Comparison of ENCODE assay signal across 9 mouse cellular contexts in genomic region chr4:70579654-70580053, GRCm38 (mm10). TPM values are rescaled to one million over a fixed set of nuclear protein-coding genes. Genes with fewer than 3 reads are reported as not detected.
DNase-seq lines count a peak whose midpoint lies in the region; ATAC-seq and TF ChIP-seq lines count a peak whose summit lies in the region.
"Had no signal": no experiment of that assay in that cellular context is flagged by ENCODE, and none has a peak within 500 bp of the region (broad histone marks: within the 10 kb centered on the region; RNA-seq: fewer than 3 reads in every experiment).

No protein-coding gene starts in this region.

- H3K36me3 ChIP-seq in liver, postnatal 0 days (replicated peaks; ENCODE audit: insufficient read depth, low read length) = no peaks in the 10 kb centered on the region
- H3K36me3 ChIP-seq: embryonic facial prominence, embryonic 12.5 days had no signal

- no peak overlapping the region for H3K9ac ChIP-seq in liver, postnatal 0 days (replicated peaks)
- H3K9ac ChIP-seq: embryonic facial prominence, embryonic 12.5 days had no signal

- peak; percentile 74 for TF ChIP-seq CTCF in liver, postnatal 0 days (IDR thresholded peaks at IDR 0.05; ENCODE audit: low read depth)

- no peak overlapping the region for H3K27ac ChIP-seq in liver, postnatal 0 days (ENCODE audit: low read depth)
- H3K27ac ChIP-seq: embryonic facial prominence, embryonic 12.5 days had no signal

- DNase-seq in liver, postnatal 0 days = peak; percentile 41
- no peak for DNase-seq in liver
- peak; percentile 29 to 40 for DNase-seq in adrenal gland, adult 18-20 months (ENCODE audit: low spot score in 2 of 2)
- DNase-seq in cerebellum, adult 9-10 months = peak; percentile 49
- peak; percentile 4 for DNase-seq in induced T-regulatory cell, adult 2 months (ENCODE audit: low read depth)
- DNase-seq in left cerebral cortex, postnatal 25 days (ENCODE audit: low spot score in 2 of 2) = peak; percentile 48 to 71
- peak; percentile 27 for DNase-seq in right cerebral cortex, postnatal 4 days
- DNase-seq in spleen, adult 18-20 months = no peak

- intact Hi-C loops in left cerebral cortex, postnatal 25 days (cut with DNase I) = loop anchor here (1.0 to 5.0 kb wide), 2 partner anchors 42 to 128 kb away; no protein-coding TSS in a partner anchor

- no peak overlapping the region for H3K4me3 ChIP-seq in liver, postnatal 0 days (ENCODE audit: low read depth, low read length)
- H3K4me3 ChIP-seq: embryonic facial prominence, embryonic 12.5 days had no signal

- WGBS in liver, postnatal 0 days (ENCODE audit: insufficient replicate concordance) = 58% methylated on average over 3 of the region's 3 CpGs

- H3K9me3 ChIP-seq in liver, postnatal 0 days (ENCODE audit: low read length) = no peaks in the 10 kb centered on the region
- H3K9me3 ChIP-seq: embryonic facial prominence, embryonic 12.5 days had no signal

- no peaks in the 10 kb centered on the region for H3K27me3 ChIP-seq in liver, postnatal 0 days (ENCODE audit: insufficient read depth, low read length)
- H3K27me3 ChIP-seq: embryonic facial prominence, embryonic 12.5 days had no signal

- H3K4me2 ChIP-seq in liver, postnatal 0 days (ENCODE audit: low read depth, low read length) = no peak overlapping the region
- H3K4me2 ChIP-seq: embryonic facial prominence, embryonic 12.5 days had no signal

- H3K4me1 ChIP-seq in liver, postnatal 0 days (ENCODE audit: insufficient read depth) = no peaks in the 10 kb centered on the region
- H3K4me1 ChIP-seq: embryonic facial prominence, embryonic 12.5 days had no signal

- TF ChIP-seq EP300 in liver, postnatal 0 days (IDR thresholded peaks at IDR 0.05; ENCODE audit: low read depth) = no peak

- no peak for ATAC-seq in liver, postnatal 0 days

RNA-seq across cellular contexts. Expression of gene Megf9, which starts 44.9 kb away (rescaled TPM):
- polyA plus RNA-seq in liver, postnatal 0 days (2015; fragmentation: Nextera tagmentation; extraction: Ambion mirVana) = 7.2 and 9.4 TPM in 2 replicates
- 10 to 100 TPM; 24.1 to 32.1 TPM for total RNA-seq in adrenal gland, adult 18-20 months (2021)
- 100 to 1,000 TPM in 1 of 2 experiments, 10 to 100 TPM in 1; 97.8 to 101 TPM for total RNA-seq in left cerebral cortex, postnatal 25 days (2021)

Comparison
In these comparisons a context has a peak if more than half of its experiments do, and no peak if none do; other contexts are left out.
1. DNase-seq: peak in liver, postnatal 0 days (single experiment), adrenal gland, adult 18-20 months (2 of 2), cerebellum, adult 9-10 months (single experiment), induced T-regulatory cell, adult 2 months (single experiment), left cerebral cortex, postnatal 25 days (2 of 2) and right cerebral cortex, postnatal 4 days (single experiment); none in liver (single experiment) and spleen, adult 18-20 months (0 of 2).